Mouse (Mus musculus) myocyte (in vitro differentiated cells): Measurements from ENCODE around the gene Pogk.

ENCODE experiments used
- CEBPB ChIP-seq: IDR thresholded peaks from 2 replicates; pipeline ENCODE4 v1.6.1; 2011; ENCODE audit warnings: mild to moderate bottlenecking, moderate library complexity; ENCODE audit not compliant: poor library complexity, insufficient read depth, severe bottlenecking
- E2F4 ChIP-seq: IDR thresholded peaks from one replicate; pipeline ENCODE4 v1.6.1; 2011; ENCODE audit warnings: mild to moderate bottlenecking, control low read depth, moderate library complexity; ENCODE audit not compliant: insufficient read depth
- MAX ChIP-seq: IDR thresholded peaks from one replicate; pipeline ENCODE4 v1.6.1; 2011; ENCODE audit warnings: low read depth, mild to moderate bottlenecking, control low read depth
- MYOD1 ChIP-seq, 3 experiments: IDR thresholded peaks; one replicate each; pipeline ENCODE4 v1.6.1; 2011; ENCODE audit warnings: control low read depth in 2 of 3, low read depth in 2 of 3, mild to moderate bottlenecking in 2 of 3, moderate library complexity in 1 of 3; ENCODE audit not compliant: insufficient read length in 2 of 3, control insufficient read depth in 1 of 3
- MYOG ChIP-seq, 3 experiments: IDR thresholded peaks; one replicate each; pipeline ENCODE4 v1.6.1; 2011; ENCODE audit warnings: control low read depth in 2 of 3, low read depth in 2 of 3, mild to moderate bottlenecking in 2 of 3; ENCODE audit not compliant: insufficient read length in 2 of 3, control insufficient read depth in 1 of 3, insufficient read depth in 1 of 3
- POLR2A ChIP-seq: IDR thresholded peaks from one replicate; pipeline ENCODE4 v1.6.1; 2011; ENCODE audit warnings: low read depth, mild to moderate bottlenecking, control low read depth, moderate library complexity; ENCODE audit not compliant: insufficient read length
- POLR2AphosphoS2 ChIP-seq: IDR thresholded peaks from one replicate; pipeline ENCODE4 v1.6.1; 2011; ENCODE audit warnings: low read depth, control low read depth; ENCODE audit not compliant: insufficient read length
- REST ChIP-seq: IDR thresholded peaks from one replicate; pipeline ENCODE4 v1.6.1; 2011; ENCODE audit warnings: mild to moderate bottlenecking, control low read depth, moderate library complexity; ENCODE audit not compliant: insufficient read depth, insufficient read length
- SRF ChIP-seq: IDR thresholded peaks from one replicate; pipeline ENCODE4 v1.6.1; 2011; ENCODE audit warnings: low read depth; ENCODE audit not compliant: control insufficient read depth, insufficient read length
- TCF12 ChIP-seq: IDR thresholded peaks from one replicate; pipeline ENCODE4 v1.6.1; 2011; ENCODE audit warnings: mild to moderate bottlenecking, control low read depth; ENCODE audit not compliant: poor library complexity, insufficient read depth, severe bottlenecking
- TCF3 ChIP-seq: IDR thresholded peaks from one replicate; pipeline ENCODE4 v1.6.1; 2011; ENCODE audit warnings: low read depth, control low read depth; ENCODE audit not compliant: insufficient read length
- USF1 ChIP-seq: IDR thresholded peaks from one replicate; pipeline ENCODE4 v1.6.1; 2011; ENCODE audit warnings: low read depth, mild to moderate bottlenecking, control low read depth, moderate library complexity

- TF ChIP-seq TCF12 (no peak), USF1 (no peak), E2F4 (no peak), POLR2A (no peak), MAX (no peak), CEBPB (no peak), SRF (no peak), POLR2AphosphoS2 (no peak), MYOD1 (IDR thresholded peaks at IDR 0.05; ENCODE audit: control insufficient read depth in 1 of 3, insufficient read length in 2 of 3, low read depth in 2 of 3) (no peak), MYOG (IDR thresholded peaks at IDR 0.05; ENCODE audit: control insufficient read depth in 1 of 3, insufficient read depth in 1 of 3, insufficient read length in 2 of 3, low read depth in 2 of 3) (no peak), TCF3 (no peak), REST (no peak)
Measured at GRCm38 (mm10) chr1:166342539-166342938, 67.1 kb downstream of the Pogk start.
